Mouse (Mus musculus): ENCODE measurements around the gene Tmem247. TPM values are rescaled to one million over a fixed set of nuclear protein-coding genes. Genes with fewer than 3 reads are reported as not detected.

Tmem247 gene
- polyA plus RNA-seq, 1 experiment from 2014 or later, result not detected

- TF ChIP-seq CTCF (IDR thresholded peaks at IDR 0.05; ENCODE audit: low read depth) (no peak), EP300 (IDR thresholded peaks at IDR 0.05; ENCODE audit: low read depth) (no peak)
- WGBS (ENCODE audit: insufficient replicate concordance), result 83% methylated on average over 6 of the region's 6 CpGs
- H3K4me1 ChIP-seq (ENCODE audit: insufficient read depth), result no peaks in the 10 kb centered on the region
Observed at GRCm38 (mm10) chr17:86948801-86949200, 31.7 kb downstream of the Tmem247 start.

GRCm38 (mm10) chr17:86957239-86957638 is 40.1 kb downstream of the Tmem247 start:
- TF ChIP-seq EP300 (IDR thresholded peaks at IDR 0.05; ENCODE audit: low read depth) (no peak), CTCF (IDR thresholded peaks at IDR 0.05; ENCODE audit: low read depth) (no peak)
- Histone ChIP-seq H3K4me3 (ENCODE audit: low read depth, low read length) (no peak overlapping the region), H3K9me3 (ENCODE audit: low read length) (peaks cover 3% of the 10 kb centered on the region; the same call in 1 of the 2 replicates), H3K4me2 (ENCODE audit: low read depth, low read length) (no peak overlapping the region), H3K4me1 (ENCODE audit: insufficient read depth) (peaks cover 9% of the 10 kb centered on the region; the same call in 1 of the 2 replicates), H3K36me3 (replicated peaks; ENCODE audit: insufficient read depth, low read length) (no peaks in the 10 kb centered on the region), H3K27ac (ENCODE audit: low read depth) (no peak overlapping the region), H3K9ac (replicated peaks) (no peak overlapping the region), H3K27me3 (ENCODE audit: insufficient read depth, low read length) (no peaks in the 10 kb centered on the region)
- WGBS (ENCODE audit: insufficient replicate concordance), result 82% methylated on average over 5 of the region's 5 CpGs
- ATAC-seq (no peak), DNase-seq (no peak)

More at GRCm38 (mm10) chr17:86948801-86949200, 31.7 kb downstream of the Tmem247 start:
- H3K4me3 ChIP-seq (ENCODE audit: low read depth, low read length), result no peak overlapping the region
- no peaks in the 10 kb centered on the region for H3K27me3 ChIP-seq (ENCODE audit: insufficient read depth, low read length)
- no peak overlapping the region for H3K9ac ChIP-seq (replicated peaks)
- H3K36me3 ChIP-seq (replicated peaks; ENCODE audit: insufficient read depth, low read length), result no peaks in the 10 kb centered on the region
- H3K4me2 ChIP-seq (ENCODE audit: low read depth, low read length), result no peak overlapping the region
- no peak overlapping the region for H3K27ac ChIP-seq (ENCODE audit: low read depth)
- ATAC-seq (no peak), DNase-seq (no peak)
- no peaks in the 10 kb centered on the region for H3K9me3 ChIP-seq (ENCODE audit: low read length)

- Histone ChIP-seq H3K27me3 (ENCODE audit: insufficient read depth, low read length) (0 out of 2 replicates have a peak, but pooled peaks cover 3% of the 10 kb centered on the region), H3K36me3 (replicated peaks; ENCODE audit: insufficient read depth, low read length) (no peaks in the 10 kb centered on the region), H3K4me2 (ENCODE audit: low read depth, low read length) (peak overlapping the region; percentile 48), H3K4me3 (ENCODE audit: low read depth, low read length) (no peak overlapping the region), H3K9me3 (ENCODE audit: low read length) (peaks cover 3% of the 10 kb centered on the region; the same call in 1 of the 2 replicates), H3K9ac (replicated peaks) (no peak overlapping the region), H3K27ac (ENCODE audit: low read depth) (no peak overlapping the region), H3K4me1 (ENCODE audit: insufficient read depth) (peaks cover 10% of the 10 kb centered on the region; the same call in 1 of the 2 replicates)
- DNase-seq (peak; percentile 33), ATAC-seq (no peak)
- TF ChIP-seq CTCF (IDR thresholded peaks at IDR 0.05; ENCODE audit: low read depth), result no peak
- no peak for TF ChIP-seq EP300 (IDR thresholded peaks at IDR 0.05; ENCODE audit: low read depth)
- WGBS (ENCODE audit: insufficient replicate concordance), result 28% methylated on average over 14 of the region's 14 CpGs
Observed at GRCm38 (mm10) chr17:86957968-86958367, 40.8 kb downstream of the Tmem247 start.

GRCm38 (mm10) chr17:86961301-86961841 is 44.2 kb downstream of the Tmem247 start:
- H3K27me3 ChIP-seq (ENCODE audit: insufficient read depth, low read length), result 0 out of 2 replicates have a peak, but pooled peaks cover 3% of the 10 kb centered on the region
- no peak overlapping the region for H3K4me3 ChIP-seq (ENCODE audit: low read depth, low read length)
- no peak overlapping the region for H3K4me2 ChIP-seq (ENCODE audit: low read depth, low read length)
- H3K27ac ChIP-seq (ENCODE audit: low read depth), result no peak overlapping the region
- no peaks in the 10 kb centered on the region for H3K36me3 ChIP-seq (replicated peaks; ENCODE audit: insufficient read depth, low read length)
- TF ChIP-seq EP300 (IDR thresholded peaks at IDR 0.05; ENCODE audit: low read depth) (no peak), CTCF (IDR thresholded peaks at IDR 0.05; ENCODE audit: low read depth) (no peak)
- H3K4me1 ChIP-seq (ENCODE audit: insufficient read depth), result peaks cover 13% of the 10 kb centered on the region
- no peaks in the 10 kb centered on the region for H3K9me3 ChIP-seq (ENCODE audit: low read length)
- 48% methylated on average over 8 of the region's 8 CpGs for WGBS (ENCODE audit: insufficient replicate concordance)
- no peak overlapping the region for H3K9ac ChIP-seq (replicated peaks)
- ATAC-seq (no peak), DNase-seq (no peak)

GRCm38 (mm10) chr17:86962297-86962893 is 45.2 kb downstream of the Tmem247 start:
- Histone ChIP-seq H3K36me3 (replicated peaks; ENCODE audit: insufficient read depth, low read length) (no peaks in the 10 kb centered on the region), H3K4me2 (ENCODE audit: low read depth, low read length) (peak overlapping the region; percentile 87), H3K4me3 (ENCODE audit: low read depth, low read length) (peak overlapping the region; percentile 71), H3K9me3 (ENCODE audit: low read length) (no peaks in the 10 kb centered on the region), H3K9ac (replicated peaks) (peak overlapping the region; percentile 66), H3K27me3 (ENCODE audit: insufficient read depth, low read length) (0 out of 2 replicates have a peak, but pooled peaks cover 3% of the 10 kb centered on the region), H3K27ac (ENCODE audit: low read depth) (peak overlapping the region; percentile 79), H3K4me1 (ENCODE audit: insufficient read depth) (peaks cover 13% of the 10 kb centered on the region)
- DNase-seq (peak; percentile 80), ATAC-seq (peak; percentile 41)
- under 1% methylated on average over 24 of the region's 24 CpGs for WGBS (ENCODE audit: insufficient replicate concordance)
- TF ChIP-seq EP300 (IDR thresholded peaks at IDR 0.05; ENCODE audit: low read depth), result no peak
- TF ChIP-seq CTCF (IDR thresholded peaks at IDR 0.05; ENCODE audit: low read depth), result peak; percentile 77

GRCm38 (mm10) chr17:86962894-86963585 is 45.9 kb downstream of the Tmem247 start, which contains the start of gene Rhoq:
Gene Rhoq, plus strand, starts transcription at chr17:86963082.
- H3K27me3 ChIP-seq (ENCODE audit: insufficient read depth, low read length), result 0 out of 2 replicates have a peak, but pooled peaks cover 3% of the 10 kb centered on the region
- ATAC-seq (peak; percentile 81), DNase-seq (peak; percentile 81)
- H3K36me3 ChIP-seq (replicated peaks; ENCODE audit: insufficient read depth, low read length), result no peaks in the 10 kb centered on the region
- TF ChIP-seq EP300 (IDR thresholded peaks at IDR 0.05; ENCODE audit: low read depth) (no peak), CTCF (IDR thresholded peaks at IDR 0.05; ENCODE audit: low read depth) (no peak)
- H3K4me3 ChIP-seq (ENCODE audit: low read depth, low read length), result peak within 1 kb of the TSS; percentile 71
- H3K9me3 ChIP-seq (ENCODE audit: low read length), result no peaks in the 10 kb centered on the region
- peak within 1 kb of the TSS; percentile 66 for H3K9ac ChIP-seq (replicated peaks)
- 1% methylated on average over 46 of the region's 86 CpGs for WGBS (ENCODE audit: insufficient replicate concordance)
- peaks cover 13% of the 10 kb centered on the region for H3K4me1 ChIP-seq (ENCODE audit: insufficient read depth)
- H3K4me2 ChIP-seq (ENCODE audit: low read depth, low read length), result peak within 1 kb of the TSS; percentile 87
- peak within 1 kb of the TSS; percentile 79 for H3K27ac ChIP-seq (ENCODE audit: low read depth)
